Mouse (Mus musculus) stomach, postnatal 0 days (tissue): ENCODE data around the gene 4930438A08Rik. TPM values are rescaled to one million over a fixed set of nuclear protein-coding genes. Genes with fewer than 3 reads are reported as not detected.

Experiments
- ATAC-seq: fragments of 200-750 bp; cut with Nextera tagmentation; 2 replicates; pipeline ENCODE4 v1.8.0; 2017; ENCODE audit not compliant: low FRiP score, low TSS enrichment
- DNase-seq: peaks from one replicate; pipeline ENCODE4 v3.0.0-alpha.2; 2016; ENCODE audit warnings: low spot score
- H3K27ac ChIP-seq: fragments of 300-500 bp; sonication (generic); replicated peaks from 2 replicates; pipeline ENCODE4 v1.5.1; 2014; ENCODE audit warnings: mild to moderate bottlenecking, control low read depth
- H3K27me3 ChIP-seq: fragments of 300-500 bp; sonication (generic); 2 replicates; pipeline ENCODE4 v1.6.1; 2014; ENCODE audit warnings: low read length; ENCODE audit not compliant: control insufficient read depth, insufficient read depth
- H3K36me3 ChIP-seq: fragments of 300-500 bp; sonication (generic); 2 replicates; pipeline ENCODE4 v1.6.1; 2014; ENCODE audit warnings: low read length, mixed read lengths; ENCODE audit not compliant: control insufficient read depth, insufficient read depth
- H3K4me1 ChIP-seq: fragments of 300-500 bp; sonication (generic); replicated peaks from 2 replicates; pipeline ENCODE4 v1.6.1; 2014; ENCODE audit warnings: antibody characterized with exemption; ENCODE audit not compliant: control insufficient read depth, insufficient read depth
- H3K4me2 ChIP-seq: fragments of 300-500 bp; sonication (generic); replicated peaks from 2 replicates; pipeline ENCODE4 v1.6.1; 2014; ENCODE audit warnings: low read depth, mild to moderate bottlenecking, control low read depth, moderate library complexity
- H3K4me3 ChIP-seq: fragments of 300-500 bp; sonication (generic); 2 replicates; pipeline ENCODE4 v1.5.1; 2014; ENCODE audit warnings: low read depth, low read length, control low read depth
- H3K9ac ChIP-seq: fragments of 300-500 bp; sonication (generic); 2 replicates; pipeline ENCODE4 v1.6.1; 2014; ENCODE audit warnings: mild to moderate bottlenecking, low read length, control low read depth, mixed read lengths
- H3K9me3 ChIP-seq: fragments of 300-500 bp; sonication (generic); 2 replicates; pipeline ENCODE4 v1.6.1; 2016; ENCODE audit warnings: low read length; ENCODE audit not compliant: control insufficient read depth
- CTCF ChIP-seq: IDR thresholded peaks from 2 replicates; pipeline ENCODE4 v1.5.1; 2016; ENCODE audit warnings: antibody characterized with exemption, low read depth, mild to moderate bottlenecking, moderate library complexity
- EP300 ChIP-seq: optimal IDR thresholded peaks from 2 replicates; pipeline ENCODE3; 2016; ENCODE audit warnings: antibody characterized with exemption
- WGBS: fragments of 180-500 bp; shearing (Covaris S2); extraction: QIAGEN DNeasy Blood & Tissue Kit; methylation state at CpG from one replicate; pipeline ENCODE4 v1.1.7; 2014; 5-methylcytosine and 5-hydroxymethylcytosine counted together
- polyA plus RNA-seq: library from polyadenylated mRNA; unstranded; fragments of >200 nt; fragmentation: Nextera tagmentation; extraction: Ambion mirVana; gene quantifications from 2 replicates; pipeline ENCODE4 v1.2.1, GENCODE M21; 2015

The 4930438A08Rik gene
- polyA plus RNA-seq, 1 experiment from 2014 or later = 0.49 TPM

DNA sequence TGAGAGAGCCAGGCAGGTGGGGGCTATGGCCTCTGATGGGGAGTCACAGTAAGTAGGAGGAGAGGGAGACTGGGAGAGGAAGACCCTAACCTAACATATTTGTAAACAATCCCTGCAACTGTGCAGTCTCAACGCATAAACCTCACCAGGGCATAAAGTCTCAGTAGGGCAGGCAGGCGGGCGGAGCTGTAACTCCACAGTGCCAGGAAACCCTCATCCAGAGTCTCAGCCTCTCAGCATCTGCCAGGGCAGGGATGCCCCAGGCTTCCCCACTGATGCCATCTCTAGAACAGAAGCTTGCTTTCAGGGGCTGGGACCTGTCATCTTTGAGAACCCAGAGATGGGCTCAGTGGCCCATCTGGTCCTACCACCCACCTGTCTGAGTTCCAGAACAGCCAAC, 12.3 kb upstream of the 4930438A08Rik start:
- Histone ChIP-seq H3K4me3 (no peak overlapping the region), H3K4me1 (no peaks in the 10 kb centered on the region), H3K9me3 (no peaks in the 10 kb centered on the region), H3K36me3 (no peaks in the 10 kb centered on the region), H3K27ac (no peak overlapping the region), H3K27me3 (no peaks in the 10 kb centered on the region), H3K4me2 (no peak overlapping the region), H3K9ac (no peak overlapping the region)
- ATAC-seq (no peak), DNase-seq (no peak)
- TF ChIP-seq EP300 (no peak), CTCF (no peak)
- WGBS = 97% methylated on average over 2 of the region's 3 CpGs

DNA sequence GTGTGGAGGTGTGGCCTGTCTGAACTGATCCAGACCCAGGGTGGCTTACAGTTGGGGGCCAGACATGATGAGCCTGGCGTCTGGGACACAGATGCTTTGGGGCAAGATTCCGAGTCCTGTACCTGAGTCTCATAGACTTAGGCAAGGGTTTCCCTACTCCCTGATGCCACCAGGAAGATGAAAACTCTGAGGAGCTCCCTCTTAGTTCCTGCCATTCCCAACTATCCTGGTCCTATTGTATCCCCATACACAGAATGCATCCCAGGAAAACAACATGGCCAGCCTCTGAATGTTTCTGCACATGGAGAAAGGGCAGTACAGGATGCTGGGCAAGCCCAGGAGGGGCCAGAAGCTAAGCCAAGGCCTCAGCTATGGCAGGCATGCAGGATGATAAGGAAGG, 11.1 kb upstream of the 4930438A08Rik start:
- H3K9ac ChIP-seq = no peak overlapping the region
- H3K4me3 ChIP-seq = no peak overlapping the region
- H3K4me2 ChIP-seq = no peak overlapping the region
- no peaks in the 10 kb centered on the region for H3K4me1 ChIP-seq
- no peaks in the 10 kb centered on the region for H3K36me3 ChIP-seq
- H3K27ac ChIP-seq = no peak overlapping the region
- DNase-seq (no peak), ATAC-seq (no peak)
- no peaks in the 10 kb centered on the region for H3K27me3 ChIP-seq
- 69% methylated on average over 2 of the region's 2 CpGs for WGBS
- no peak for TF ChIP-seq CTCF
- no peaks in the 10 kb centered on the region for H3K9me3 ChIP-seq

DNA sequence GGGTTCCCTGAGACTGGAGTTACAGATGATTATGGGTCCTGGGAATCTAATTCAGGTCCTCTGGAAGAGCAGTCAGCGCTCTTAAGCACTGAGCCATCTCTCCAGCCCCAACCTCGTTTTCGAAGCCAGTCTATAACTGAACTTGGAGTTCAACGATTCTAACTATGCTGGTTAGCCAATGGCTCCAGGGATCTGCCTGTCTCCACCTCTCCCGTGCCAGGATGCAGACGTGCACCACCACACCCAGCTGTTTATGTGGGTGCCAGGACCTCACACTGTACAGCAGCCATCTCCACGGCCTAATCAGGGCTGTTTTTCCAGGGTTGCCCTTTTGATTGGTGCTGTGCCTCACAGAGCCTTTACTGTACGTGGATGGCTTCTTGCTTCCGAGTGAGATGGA, 10.1 kb upstream of the 4930438A08Rik start:
- no peaks in the 10 kb centered on the region for H3K9me3 ChIP-seq
- H3K4me3 ChIP-seq = no peak overlapping the region
- H3K4me2 ChIP-seq = no peak overlapping the region
- ATAC-seq (no peak), DNase-seq (no peak)
- no peak overlapping the region for H3K27ac ChIP-seq
- WGBS = 81% methylated on average over 9 of the region's 9 CpGs
- H3K9ac ChIP-seq = no peak overlapping the region
- no peaks in the 10 kb centered on the region for H3K36me3 ChIP-seq
- no peaks in the 10 kb centered on the region for H3K4me1 ChIP-seq
- no peaks in the 10 kb centered on the region for H3K27me3 ChIP-seq
- no peak for TF ChIP-seq EP300
- no peak for TF ChIP-seq CTCF

DNA sequence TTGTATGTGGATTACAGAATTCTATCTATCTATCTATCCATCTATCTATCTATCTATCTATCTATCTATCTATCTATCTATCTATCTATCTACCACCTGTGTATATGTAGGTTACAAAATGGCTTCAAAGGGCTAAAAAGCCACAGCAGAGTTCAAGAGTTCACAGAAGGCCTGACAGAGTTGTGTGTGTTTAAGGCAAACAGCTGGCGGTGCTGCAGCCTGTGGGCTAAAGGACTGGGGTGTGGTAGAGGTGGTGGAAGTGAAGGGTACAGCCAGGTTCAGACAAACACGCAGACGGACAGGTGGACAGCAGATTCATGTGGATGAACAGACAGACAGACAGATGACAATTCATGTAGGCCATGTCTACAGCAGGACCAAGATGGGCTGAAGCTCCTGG, 6.3 kb upstream of the 4930438A08Rik start:
- Histone ChIP-seq H3K4me2 (no peak overlapping the region), H3K9me3 (no peaks in the 10 kb centered on the region), H3K9ac (no peak overlapping the region), H3K27ac (no peak overlapping the region), H3K4me1 (no peaks in the 10 kb centered on the region), H3K4me3 (no peak overlapping the region), H3K36me3 (no peaks in the 10 kb centered on the region), H3K27me3 (no peaks in the 10 kb centered on the region)
- no peak for TF ChIP-seq EP300
- no peak for TF ChIP-seq CTCF
- ATAC-seq (peak; percentile 56; the same call in 1 of the 2 replicates), DNase-seq (no peak)
- 48% methylated on average over 3 of the region's 3 CpGs for WGBS

DNA sequence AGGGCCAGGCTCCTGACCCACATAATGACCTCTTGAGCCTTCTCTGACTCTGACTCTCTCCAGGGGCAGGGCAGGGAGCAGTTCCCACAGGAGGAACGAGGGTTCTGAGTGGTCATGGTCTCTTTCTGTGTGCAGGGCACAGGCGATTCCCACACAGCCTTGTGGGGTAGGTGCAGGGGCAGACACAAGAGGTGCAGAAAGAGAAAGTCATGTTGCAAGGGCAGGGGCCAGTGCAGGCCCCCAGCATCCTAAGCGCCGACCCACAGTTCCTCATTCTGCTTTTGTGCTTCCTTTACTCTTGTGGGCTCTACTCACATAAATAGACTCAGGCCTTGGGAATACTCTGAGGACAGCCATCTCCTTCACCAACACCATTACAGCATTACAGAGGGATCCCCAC, 1.2 kb downstream of the 4930438A08Rik start:
- Histone ChIP-seq H3K27ac (no peak overlapping the region), H3K4me2 (no peak overlapping the region), H3K27me3 (no peaks in the 10 kb centered on the region), H3K36me3 (no peaks in the 10 kb centered on the region), H3K4me3 (no peak overlapping the region), H3K9ac (no peak overlapping the region), H3K9me3 (no peaks in the 10 kb centered on the region), H3K4me1 (no peaks in the 10 kb centered on the region)
- no peak for DNase-seq
- WGBS = 75% methylated on average over 4 of the region's 4 CpGs
- ATAC-seq = no peak
- no peak for TF ChIP-seq EP300
- TF ChIP-seq CTCF = no peak

DNA sequence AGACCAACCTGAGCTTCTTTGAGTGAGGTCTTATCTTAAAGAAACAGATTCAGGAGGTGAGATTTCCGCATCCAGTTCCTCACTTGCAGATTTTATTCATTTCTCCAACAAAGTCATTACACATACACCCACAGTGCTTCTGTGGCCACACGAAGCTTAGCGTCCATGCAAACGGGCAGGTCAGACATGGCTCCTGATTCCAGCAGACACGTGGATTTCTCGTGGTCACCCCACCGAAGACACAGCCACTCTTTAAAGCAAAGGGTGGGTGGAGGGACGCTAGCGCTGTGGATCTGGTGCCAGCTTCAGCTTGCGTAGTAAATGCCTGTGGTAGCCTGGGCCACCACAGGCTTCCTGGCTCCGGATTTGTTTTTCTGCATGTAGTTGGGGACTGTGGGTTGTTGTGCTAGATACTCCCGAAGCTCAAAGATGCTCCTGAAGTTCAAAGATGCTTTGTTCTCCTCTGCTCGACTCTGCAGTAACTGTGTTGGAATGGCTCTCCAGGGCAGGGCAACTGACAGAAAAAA, 7.4 kb downstream of the 4930438A08Rik start:
- DNase-seq = no peak
- Histone ChIP-seq H3K4me3 (no peak overlapping the region), H3K9me3 (no peaks in the 10 kb centered on the region), H3K27me3 (no peaks in the 10 kb centered on the region), H3K27ac (no peak overlapping the region), H3K4me2 (no peak overlapping the region), H3K9ac (no peak overlapping the region), H3K4me1 (no peaks in the 10 kb centered on the region), H3K36me3 (no peaks in the 10 kb centered on the region)
- ATAC-seq = no peak
- TF ChIP-seq EP300 (no peak), CTCF (no peak)
- 82% methylated on average over 13 of the region's 13 CpGs for WGBS
